Mouse (Mus musculus) hindbrain, embryonic 13.5 days (tissue): Measurements from ENCODE around the gene Cdk12. TPM values are rescaled to one million over a fixed set of nuclear protein-coding genes. Genes with fewer than 3 reads are reported as not detected.
A peak's percentile ranks its signal among the peaks of the same experiment; 100 is the strongest.

Experiments
- ATAC-seq: fragments of 200-750 bp; cut with Nextera tagmentation; 2 replicates; pipeline ENCODE4 v1.8.0; 2017; ENCODE audit warnings: moderate TSS enrichment; ENCODE audit not compliant: low FRiP score
- H3K27ac ChIP-seq: fragments of 300-500 bp; sonication (generic); 2 replicates; pipeline ENCODE4 v1.5.1; 2015; ENCODE audit warnings: inconsistent platforms, mild to moderate bottlenecking, moderate library complexity
- H3K27me3 ChIP-seq: fragments of 300-500 bp; sonication (generic); 2 replicates; pipeline ENCODE4 v1.6.1; 2015; ENCODE audit warnings: mild to moderate bottlenecking, inconsistent platforms
- H3K36me3 ChIP-seq: fragments of 300-500 bp; sonication (generic); 2 replicates; pipeline ENCODE4 v1.6.1; 2015; ENCODE audit warnings: mild to moderate bottlenecking, inconsistent platforms
- H3K4me1 ChIP-seq: fragments of 300-500 bp; sonication (generic); replicated peaks from 2 replicates; pipeline ENCODE4 v1.6.1; 2015; ENCODE audit warnings: inconsistent platforms
- H3K4me2 ChIP-seq: fragments of 300-500 bp; sonication (generic); 2 replicates; pipeline ENCODE4 v1.6.1; 2015; ENCODE audit warnings: inconsistent platforms, mild to moderate bottlenecking, moderate library complexity
- H3K4me3 ChIP-seq: fragments of 300-500 bp; sonication (generic); 2 replicates; pipeline ENCODE4 v1.5.1; 2015; ENCODE audit warnings: mild to moderate bottlenecking, inconsistent platforms
- H3K9ac ChIP-seq: fragments of 300-500 bp; sonication (generic); 2 replicates; pipeline ENCODE4 v1.6.1; 2015; ENCODE audit warnings: mild to moderate bottlenecking, inconsistent platforms
- H3K9me3 ChIP-seq: fragments of 300-500 bp; sonication (generic); 2 replicates; pipeline ENCODE4 v1.6.1; 2016; ENCODE audit warnings: inconsistent platforms
- WGBS: fragments of 180-500 bp; shearing (Covaris S2); methylation state at CpG from one replicate; pipeline ENCODE4 v1.1.7; 2015; 5-methylcytosine and 5-hydroxymethylcytosine counted together
- polyA plus RNA-seq: library from polyadenylated mRNA; unstranded; fragments of >200 nt; fragmentation: Nextera tagmentation; extraction: Ambion mirVana; gene quantifications from 2 replicates; pipeline ENCODE4 v1.2.1, GENCODE M21; 2015

Gene Cdk12
- polyA plus RNA-seq, 1 experiment from 2014 or later, result 12.2 TPM

GRCm38 (mm10) chr11:98266699-98267402, 64.0 kb downstream of the Cdk12 start:
- H3K27ac ChIP-seq, result peak overlapping the region; percentile 76
- no peaks in the 10 kb centered on the region for H3K27me3 ChIP-seq
- H3K9me3 ChIP-seq, result no peaks in the 10 kb centered on the region
- no peak overlapping the region for H3K4me3 ChIP-seq
- H3K4me1 ChIP-seq, result peaks cover 22% of the 10 kb centered on the region
- no peak overlapping the region for H3K4me2 ChIP-seq
- WGBS, result 36% methylated on average over 6 of the region's 6 CpGs
- H3K9ac ChIP-seq, result peak overlapping the region; percentile 26; the same call in 1 of the 2 replicates
- peak; percentile 32; the same call in 1 of the 2 replicates for ATAC-seq
- peaks cover 45% of the 10 kb centered on the region for H3K36me3 ChIP-seq

- H3K36me3 ChIP-seq, result peaks cover 62% of the 10 kb centered on the region
- H3K27me3 ChIP-seq, result no peaks in the 10 kb centered on the region
- ATAC-seq, result no peak
- no peak overlapping the region for H3K4me2 ChIP-seq
- H3K4me1 ChIP-seq, result peaks cover 25% of the 10 kb centered on the region
- H3K9ac ChIP-seq, result no peak overlapping the region
- no peak overlapping the region for H3K27ac ChIP-seq
- WGBS, result 95% methylated on average over 3 of the region's 3 CpGs
- no peaks in the 10 kb centered on the region for H3K9me3 ChIP-seq
- H3K4me3 ChIP-seq, result no peak overlapping the region
Observed at GRCm38 (mm10) chr11:98270066-98270465, 67.2 kb downstream of the Cdk12 start.

GRCm38 (mm10) chr11:98270466-98270865, 67.6 kb downstream of the Cdk12 start:
- no peak overlapping the region for H3K4me2 ChIP-seq
- H3K9ac ChIP-seq, result no peak overlapping the region
- no peaks in the 10 kb centered on the region for H3K27me3 ChIP-seq
- H3K36me3 ChIP-seq, result peaks cover 62% of the 10 kb centered on the region
- H3K27ac ChIP-seq, result no peak overlapping the region
- no peaks in the 10 kb centered on the region for H3K9me3 ChIP-seq
- no peak overlapping the region for H3K4me3 ChIP-seq
- ATAC-seq, result no peak
- peaks cover 21% of the 10 kb centered on the region for H3K4me1 ChIP-seq

GRCm38 (mm10) chr11:98283740-98284139, 80.9 kb downstream of the Cdk12 start:
- H3K27ac ChIP-seq, result peak overlapping the region; percentile 89
- peak overlapping the region; percentile 39 for H3K4me2 ChIP-seq
- H3K36me3 ChIP-seq, result peaks cover 9% of the 10 kb centered on the region
- H3K9me3 ChIP-seq, result no peaks in the 10 kb centered on the region
- WGBS, result 13% methylated on average over 9 of the region's 9 CpGs
- peak; percentile 70 for ATAC-seq
- no peak overlapping the region for H3K9ac ChIP-seq
- H3K4me3 ChIP-seq, result no peak overlapping the region
- H3K27me3 ChIP-seq, result no peaks in the 10 kb centered on the region
- peaks cover 45% of the 10 kb centered on the region for H3K4me1 ChIP-seq

- peak; percentile 89 for ATAC-seq
- H3K9ac ChIP-seq, result no peak overlapping the region
- peak overlapping the region; percentile 89 for H3K27ac ChIP-seq
- 0 out of 2 replicates have a peak overlapping the region, but pooled peaks have one; percentile 16 for H3K4me3 ChIP-seq
- no peaks in the 10 kb centered on the region for H3K27me3 ChIP-seq
- no peaks in the 10 kb centered on the region for H3K9me3 ChIP-seq
- H3K36me3 ChIP-seq, result peaks cover 5% of the 10 kb centered on the region; the same call in 1 of the 2 replicates
- 4% methylated on average over 15 of the region's 17 CpGs for WGBS
- H3K4me2 ChIP-seq, result peak overlapping the region; percentile 48
- H3K4me1 ChIP-seq, result peaks cover 49% of the 10 kb centered on the region
Observed at GRCm38 (mm10) chr11:98284230-98284629, 81.4 kb downstream of the Cdk12 start.

- Histone ChIP-seq H3K27ac (peak overlapping the region; percentile 18; the same call in 1 of the 2 replicates), H3K9ac (no peak overlapping the region), H3K4me3 (no peak overlapping the region), H3K36me3 (peaks cover 5% of the 10 kb centered on the region; the same call in 1 of the 2 replicates), H3K4me2 (no peak overlapping the region), H3K4me1 (peaks cover 61% of the 10 kb centered on the region), H3K9me3 (no peaks in the 10 kb centered on the region), H3K27me3 (no peaks in the 10 kb centered on the region)
- 58% methylated on average over 2 of the region's 2 CpGs for WGBS
- no peak for ATAC-seq
Observed at GRCm38 (mm10) chr11:98285368-98285767, 82.5 kb downstream of the Cdk12 start.

GRCm38 (mm10) chr11:98287531-98287930, 84.7 kb downstream of the Cdk12 start:
- peak overlapping the region; percentile 27 for H3K27ac ChIP-seq

GRCm38 (mm10) chr11:98287961-98288360, 85.1 kb downstream of the Cdk12 start:
- Histone ChIP-seq H3K9me3 (no peaks in the 10 kb centered on the region), H3K27me3 (no peaks in the 10 kb centered on the region), H3K27ac (peak overlapping the region; percentile 27), H3K9ac (no peak overlapping the region), H3K4me1 (peaks cover 65% of the 10 kb centered on the region), H3K4me3 (no peak overlapping the region), H3K36me3 (no peaks in the 10 kb centered on the region), H3K4me2 (no peak overlapping the region)
- WGBS, result 45% methylated on average over 7 of the region's 7 CpGs
- no peak for ATAC-seq

More at GRCm38 (mm10) chr11:98287531-98287930, 84.7 kb downstream of the Cdk12 start:
- no peak for ATAC-seq
- Histone ChIP-seq H3K4me3 (no peak overlapping the region), H3K36me3 (no peaks in the 10 kb centered on the region), H3K9me3 (no peaks in the 10 kb centered on the region), H3K4me1 (peaks cover 69% of the 10 kb centered on the region), H3K9ac (no peak overlapping the region), H3K27me3 (no peaks in the 10 kb centered on the region), H3K4me2 (no peak overlapping the region)
- 39% methylated on average over 5 of the region's 5 CpGs for WGBS

GRCm38 (mm10) chr11:98289873-98290272, 87.0 kb downstream of the Cdk12 start:
- Histone ChIP-seq H3K4me1 (peaks cover 63% of the 10 kb centered on the region), H3K4me2 (no peak overlapping the region), H3K27me3 (no peaks in the 10 kb centered on the region), H3K27ac (peak overlapping the region; percentile 66), H3K4me3 (no peak overlapping the region), H3K9ac (peak overlapping the region; percentile 47; the same call in 1 of the 2 replicates), H3K9me3 (no peaks in the 10 kb centered on the region), H3K36me3 (no peaks in the 10 kb centered on the region)
- ATAC-seq, result no peak
- 39% methylated on average over 13 of the region's 13 CpGs for WGBS

GRCm38 (mm10) chr11:98290906-98291305, 88.0 kb downstream of the Cdk12 start:
- Histone ChIP-seq H3K9ac (no peak overlapping the region), H3K4me1 (peaks cover 67% of the 10 kb centered on the region), H3K4me3 (no peak overlapping the region), H3K27ac (peak overlapping the region; percentile 66), H3K36me3 (no peaks in the 10 kb centered on the region), H3K4me2 (no peak overlapping the region), H3K27me3 (0 out of 2 replicates have a peak, but pooled peaks cover 3% of the 10 kb centered on the region), H3K9me3 (no peaks in the 10 kb centered on the region)
- no peak for ATAC-seq
- WGBS, result 68% methylated on average over 2 of the region's 2 CpGs

- H3K36me3 ChIP-seq, result no peaks in the 10 kb centered on the region
- no peak for ATAC-seq
- 0 out of 2 replicates have a peak overlapping the region, but pooled peaks have one; percentile 88 for H3K27ac ChIP-seq
- no peaks in the 10 kb centered on the region for H3K9me3 ChIP-seq
- H3K4me2 ChIP-seq, result no peak overlapping the region
- WGBS, result 51% methylated on average over 2 of the region's 2 CpGs
- no peak overlapping the region for H3K9ac ChIP-seq
- H3K27me3 ChIP-seq, result peaks cover 19% of the 10 kb centered on the region
- H3K4me1 ChIP-seq, result peaks cover 81% of the 10 kb centered on the region
- H3K4me3 ChIP-seq, result no peak overlapping the region
Observed at GRCm38 (mm10) chr11:98293070-98293469, 90.2 kb downstream of the Cdk12 start.

- ATAC-seq, result peak; percentile 70
- H3K4me2 ChIP-seq, result peak overlapping the region; percentile 88
- peaks cover 24% of the 10 kb centered on the region for H3K27me3 ChIP-seq
- H3K27ac ChIP-seq, result peak overlapping the region; percentile 88
- peak overlapping the region; percentile 86 for H3K9ac ChIP-seq
- H3K4me3 ChIP-seq, result peak overlapping the region; percentile 66
- H3K36me3 ChIP-seq, result no peaks in the 10 kb centered on the region
- peaks cover 78% of the 10 kb centered on the region for H3K4me1 ChIP-seq
- no peaks in the 10 kb centered on the region for H3K9me3 ChIP-seq
- 1% methylated on average over 58 of the region's 58 CpGs for WGBS
Observed at GRCm38 (mm10) chr11:98294188-98295012, 91.5 kb downstream of the Cdk12 start.
